Mouse (Mus musculus): ENCODE data around the gene Etv3.
A peak's percentile ranks its signal among the peaks of the same experiment; 100 is the strongest.
"Not testable (repeated sequence)": the region's sequence is repeated elsewhere in the genome, so short reads cannot be mapped to it uniquely, and the experiment has no call there.

Etv3 gene

DNA sequence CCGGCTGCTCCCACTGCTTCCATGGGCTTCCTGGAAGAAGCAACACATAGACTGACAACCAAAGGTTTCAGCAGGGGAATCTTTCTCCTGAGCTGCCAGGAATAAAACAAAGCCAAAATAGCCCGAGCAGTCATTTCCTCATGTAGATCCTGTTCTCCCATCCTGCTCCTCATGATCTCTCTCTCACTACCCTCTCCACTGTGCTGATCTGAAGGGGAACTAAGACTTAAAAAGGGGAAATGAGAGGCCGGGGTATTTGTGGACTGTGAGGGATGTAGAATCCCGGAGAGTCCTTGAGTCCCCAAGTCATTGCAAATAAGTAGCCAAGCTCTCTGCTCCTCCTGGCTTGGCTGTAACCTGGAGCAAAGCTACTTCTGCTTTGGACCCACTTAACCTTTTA lies 4.1 kb upstream of the Etv3 start:
- DNase-seq: no peak

- no peak for DNase-seq
These were observed 3.4 kb upstream of the Etv3 start for GRCm38 (mm10) chr3:87521833-87522232.

DNA sequence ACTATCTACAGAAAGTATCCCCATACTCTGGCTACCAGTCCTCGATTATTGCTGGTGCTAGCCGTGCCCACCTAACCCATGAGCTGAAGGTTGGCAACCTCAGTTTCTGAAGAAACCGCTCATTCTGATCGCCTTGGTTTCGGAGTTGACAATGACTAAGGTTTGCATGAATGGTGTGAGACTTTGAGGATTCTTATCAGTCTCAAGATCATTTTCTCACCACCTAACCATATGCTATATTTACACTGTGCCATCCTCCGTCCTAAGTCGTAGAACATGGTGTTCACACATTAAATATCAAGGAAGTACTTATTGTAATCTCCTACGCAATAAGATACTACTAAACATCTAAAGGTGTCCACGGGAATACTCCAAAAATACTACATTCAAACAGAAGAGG lies 1.5 kb upstream of the Etv3 start:
- no peak for DNase-seq

GRCm38 (mm10) chr3:87525837-87526570 lies 797 bp downstream of the Etv3 start:
- peak; percentile 11 to 23 for DNase-seq

DNA sequence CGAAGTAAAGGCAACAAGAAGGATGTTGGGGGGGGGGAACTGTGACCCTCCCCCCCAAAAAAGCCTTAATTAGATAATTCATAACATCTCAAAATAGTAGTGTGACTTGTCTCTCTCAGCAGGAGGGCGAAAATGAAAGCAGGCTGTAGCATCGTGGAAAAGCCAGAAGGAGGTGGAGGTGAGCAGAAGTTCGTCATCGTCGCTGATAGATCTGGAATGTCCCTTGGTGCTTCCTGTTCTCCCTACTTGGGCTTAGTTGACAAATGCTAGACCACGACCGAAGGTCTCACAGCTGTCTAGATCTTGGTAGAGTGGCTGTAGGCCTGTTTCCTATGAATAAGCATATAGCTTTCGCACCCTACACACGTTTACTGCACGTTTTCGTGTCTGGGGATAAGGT lies 1.9 kb downstream of the Etv3 start:
- no peak for DNase-seq

DNA sequence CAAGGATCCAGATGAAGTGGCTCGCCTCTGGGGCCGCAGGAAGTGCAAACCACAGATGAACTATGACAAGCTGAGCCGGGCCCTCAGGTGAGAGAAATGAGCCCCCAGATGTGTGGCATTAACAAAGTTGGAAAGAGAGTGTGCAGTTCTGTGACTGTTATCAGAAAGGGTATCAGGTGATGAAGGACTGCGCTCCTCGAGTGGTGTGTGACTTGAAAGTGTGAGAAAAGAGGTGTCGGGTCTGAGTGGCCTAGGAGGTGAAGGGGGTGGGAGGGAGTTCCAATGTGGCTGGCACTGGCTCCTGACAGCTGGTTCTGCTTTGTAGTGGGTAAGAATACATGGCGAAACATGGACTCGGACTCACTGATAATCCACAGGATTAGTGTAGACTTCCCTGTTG lies 2.8 kb downstream of the Etv3 start:
- no peak for DNase-seq

GRCm38 (mm10) chr3:87528841-87529240 lies 3.6 kb downstream of the Etv3 start:
- no peak for DNase-seq

DNA sequence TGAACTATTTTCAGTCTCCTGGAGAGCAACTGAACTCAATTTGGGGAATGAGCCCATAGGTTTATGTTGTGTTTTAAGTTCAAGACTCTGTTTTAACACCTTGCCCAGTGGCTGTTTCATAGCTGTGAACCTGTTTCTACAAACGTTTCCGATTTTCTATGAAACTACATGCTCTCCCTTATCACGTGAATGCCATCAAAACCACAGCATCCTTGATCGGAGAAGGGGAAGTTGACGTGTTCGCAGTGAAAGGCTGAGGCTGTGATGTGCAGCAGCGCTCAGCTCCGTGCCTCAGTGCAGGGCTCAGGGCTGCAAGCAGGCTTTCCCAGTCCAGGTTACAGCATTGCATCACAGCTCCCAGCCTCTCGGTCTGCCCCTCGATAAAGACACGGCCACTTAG lies 4.4 kb downstream of the Etv3 start:
- DNase-seq: no peak

- DNase-seq: no peak
These were observed 5.0 kb downstream of the Etv3 start for GRCm38 (mm10) chr3:87530234-87530633.

DNA sequence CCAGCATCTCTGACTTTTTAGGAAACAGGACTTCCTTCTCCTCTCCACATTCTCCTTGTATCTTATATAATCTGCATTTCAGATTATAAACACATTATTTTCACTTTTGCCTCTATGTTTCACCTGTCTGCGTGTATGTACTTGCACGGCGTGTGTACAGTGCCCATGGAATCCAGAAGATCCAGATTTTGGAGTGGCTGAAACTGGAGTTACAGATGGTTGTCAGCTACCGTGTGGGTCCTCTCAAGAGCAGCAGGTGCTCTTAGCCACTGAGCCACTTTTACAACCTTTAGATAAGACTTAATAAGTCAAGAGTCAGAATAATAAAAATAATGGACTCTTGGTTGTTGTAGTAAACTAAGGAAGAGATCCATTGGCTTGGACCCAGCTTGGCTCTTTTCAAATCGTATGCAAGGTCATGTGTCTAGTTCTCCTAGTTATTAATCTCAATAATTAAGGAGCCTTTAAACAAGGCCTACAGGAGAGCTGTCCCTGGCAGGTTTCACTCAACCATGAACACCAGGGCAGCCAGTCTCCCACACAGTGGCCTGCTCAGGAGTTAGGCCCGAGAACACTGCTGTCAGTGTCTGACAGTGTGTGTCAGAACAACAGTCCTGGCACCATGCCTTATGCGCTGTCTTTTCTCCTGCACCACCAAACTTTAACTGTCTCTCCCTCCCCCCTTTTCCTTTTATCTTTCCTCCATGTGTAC lies 8.6 kb downstream of the Etv3 start:
- peak in 1 of 2 experiments; percentile 15 for DNase-seq

DNA sequence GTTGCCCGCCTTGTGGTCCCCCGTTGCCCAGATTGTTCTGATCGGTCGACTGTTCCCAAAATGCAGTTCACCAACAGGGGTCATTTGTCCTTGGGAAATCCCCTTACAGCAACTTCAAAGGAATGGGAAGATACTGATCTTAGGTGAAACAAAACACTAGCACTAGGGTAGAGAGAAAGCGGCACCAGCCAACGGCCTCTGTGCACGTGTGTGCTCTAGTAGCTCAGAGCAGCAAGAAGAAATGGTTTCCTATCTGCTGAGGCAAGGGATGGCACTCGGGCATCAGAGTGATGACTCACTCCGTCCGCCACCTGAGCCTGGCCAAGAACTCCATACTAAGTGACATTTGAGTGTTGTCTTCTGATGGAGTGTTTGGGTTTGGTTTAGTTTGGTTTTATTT lies 12.8 kb downstream of the Etv3 start:
- no peak for DNase-seq

GRCm38 (mm10) chr3:87540028-87540675 lies 14.9 kb downstream of the Etv3 start:
- no peak for DNase-seq

GRCm38 (mm10) chr3:87540714-87541113 lies 15.5 kb downstream of the Etv3 start:
- no peak for DNase-seq

DNA sequence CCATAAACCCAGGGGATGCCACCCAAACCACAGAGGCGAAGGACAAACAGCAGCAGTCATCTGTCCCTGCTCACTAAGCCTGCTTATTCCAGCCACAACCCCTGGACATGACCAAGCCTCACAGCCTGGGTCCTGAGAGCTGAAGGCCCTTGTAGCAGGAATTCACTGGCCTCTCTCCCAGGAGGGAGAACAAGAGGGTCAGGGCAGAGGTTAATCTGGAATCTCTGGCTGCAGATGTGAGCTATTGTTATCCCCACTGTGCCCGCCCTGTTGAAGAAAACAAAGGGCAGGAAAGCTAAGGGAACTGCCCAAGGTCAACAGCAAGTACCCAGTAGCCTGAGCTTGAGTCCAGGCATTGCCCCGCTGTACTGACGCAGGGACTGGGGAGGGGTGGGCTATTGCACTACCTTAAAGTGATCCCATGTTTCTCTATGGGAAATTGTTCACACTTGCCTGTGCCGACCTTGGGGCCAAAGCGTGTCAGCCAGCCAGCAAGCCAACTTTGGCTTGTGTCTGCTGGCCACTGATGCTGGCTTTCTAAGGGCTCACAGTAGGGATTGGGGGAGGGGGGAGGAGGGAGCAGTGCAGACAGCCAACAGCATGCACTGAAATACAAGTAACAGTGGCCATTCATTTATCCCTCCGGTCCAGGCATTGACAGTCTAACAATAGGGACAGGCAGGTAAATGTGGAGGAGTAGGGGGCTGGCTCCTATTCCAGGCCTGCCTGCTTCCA lies 17.4 kb downstream of the Etv3 start:
- DNase-seq: no peak

DNA sequence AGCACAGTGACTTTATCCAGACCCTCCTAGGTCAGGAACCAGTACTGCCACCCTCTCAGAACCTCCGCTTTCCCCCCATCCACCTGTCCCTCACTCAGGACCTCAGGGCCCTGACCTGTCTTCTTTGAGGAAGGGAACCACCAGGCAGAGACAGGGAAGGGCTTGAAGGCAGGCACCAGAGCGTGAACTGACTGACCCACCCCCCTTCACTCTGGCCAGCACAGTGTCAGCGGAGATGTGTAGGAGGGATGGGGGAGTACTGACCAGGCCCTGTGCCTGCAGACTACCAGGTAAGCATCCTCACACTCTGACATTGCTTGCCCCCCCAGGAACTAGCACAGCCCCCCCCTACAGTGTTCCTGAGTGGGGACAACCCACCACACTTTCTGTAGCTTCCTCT lies 20.3 kb downstream of the Etv3 start:
- DNase-seq: no peak

GRCm38 (mm10) chr3:87546291-87546721 lies 21.1 kb downstream of the Etv3 start:
- DNase-seq: no peak

DNA sequence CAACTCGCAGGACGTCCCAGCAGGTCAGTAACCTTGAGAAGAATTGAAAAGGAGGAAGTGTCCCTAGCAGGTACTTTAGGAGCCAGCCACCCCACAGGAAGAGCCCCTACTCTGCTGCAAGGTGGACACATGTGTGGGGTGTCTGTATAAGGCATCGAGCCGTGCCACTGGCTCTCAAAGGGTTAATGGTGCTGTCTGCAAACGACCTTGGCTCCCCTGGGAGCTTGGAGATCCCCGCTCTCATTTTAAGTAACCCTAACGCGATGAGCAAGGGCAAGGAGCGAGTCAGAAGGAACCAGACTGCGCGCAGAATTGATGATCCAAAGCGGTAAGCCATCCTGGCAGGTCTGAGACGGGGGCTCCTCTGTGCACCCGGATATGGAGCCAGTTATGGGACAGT lies 24.7 kb downstream of the Etv3 start:
- no peak for DNase-seq

DNA sequence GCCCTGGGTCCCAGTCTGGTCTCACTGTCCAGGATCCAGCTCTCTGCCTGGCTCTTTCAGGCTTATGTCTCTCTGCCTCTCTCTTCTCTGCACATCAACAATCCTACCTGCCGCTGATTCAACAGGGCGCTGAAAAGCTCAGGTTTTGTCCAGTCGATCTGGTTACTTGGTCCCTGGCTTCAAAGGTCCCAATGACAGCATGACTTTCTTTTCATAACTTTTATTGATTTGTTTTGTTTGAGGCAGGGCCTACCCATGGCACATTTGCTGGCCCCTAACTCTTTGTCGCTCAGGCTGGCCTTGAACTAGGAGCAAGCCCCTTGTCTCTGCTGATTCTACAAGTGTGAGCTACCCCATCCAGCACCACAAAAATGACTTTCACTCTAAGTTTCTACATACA lies 27.1 kb downstream of the Etv3 start:
- no peak for DNase-seq

GRCm38 (mm10) chr3:87553196-87553935 lies 28.2 kb downstream of the Etv3 start:
- no peak for DNase-seq

DNA sequence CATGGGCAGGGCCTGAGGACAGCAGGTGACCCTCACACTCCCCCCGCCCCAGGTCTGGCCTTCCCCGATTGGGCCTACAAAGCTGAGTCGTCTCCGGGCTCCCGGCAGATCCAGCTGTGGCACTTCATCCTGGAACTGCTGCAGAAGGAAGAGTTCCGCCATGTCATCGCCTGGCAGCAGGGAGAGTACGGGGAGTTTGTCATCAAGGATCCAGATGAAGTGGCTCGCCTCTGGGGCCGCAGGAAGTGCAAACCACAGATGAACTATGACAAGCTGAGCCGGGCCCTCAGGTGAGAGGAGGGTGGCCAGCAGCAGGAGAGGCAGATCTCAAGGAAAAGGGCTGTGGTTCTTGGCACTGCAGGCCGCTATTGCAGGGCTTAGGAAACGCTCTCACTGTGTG lies 29.7 kb downstream of the Etv3 start:
- DNase-seq: not testable (repeated sequence)

GRCm38 (mm10) chr3:87556109-87556531 lies 30.9 kb downstream of the Etv3 start:
- no peak for DNase-seq

- no peak for DNase-seq
These were observed 31.6 kb downstream of the Etv3 start for GRCm38 (mm10) chr3:87556668-87557278.
